Mouse (Mus musculus) hindbrain, embryonic 12.5 days (tissue): ENCODE results near the gene Zfp710. TPM values are rescaled to one million over a fixed set of nuclear protein-coding genes. Genes with fewer than 3 reads are reported as not detected.

Experiments used
- ATAC-seq: fragments of 200-750 bp; cut with Nextera tagmentation; 2 replicates; pipeline ENCODE4 v1.8.0; 2017; ENCODE audit warnings: moderate TSS enrichment; ENCODE audit not compliant: low FRiP score
- H3K27ac ChIP-seq: fragments of 300-500 bp; sonication (generic); 2 replicates; pipeline ENCODE4 v1.5.1; 2016; ENCODE audit warnings: mild to moderate bottlenecking
- H3K27me3 ChIP-seq: fragments of 300-500 bp; sonication (generic); 2 replicates; pipeline ENCODE4 v1.6.1; 2016; ENCODE audit warnings: mild to moderate bottlenecking
- H3K36me3 ChIP-seq: fragments of 300-500 bp; sonication (generic); 2 replicates; pipeline ENCODE4 v1.6.1; 2016; ENCODE audit warnings: mild to moderate bottlenecking
- H3K4me1 ChIP-seq: fragments of 300-500 bp; sonication (generic); 2 replicates; pipeline ENCODE4 v1.6.1; 2016
- H3K4me2 ChIP-seq: fragments of 300-500 bp; sonication (generic); replicated peaks from 2 replicates; pipeline ENCODE4 v1.6.1; 2016; ENCODE audit warnings: mild to moderate bottlenecking
- H3K4me3 ChIP-seq: fragments of 300-500 bp; sonication (generic); 2 replicates; pipeline ENCODE4 v1.5.1; 2016; ENCODE audit warnings: mild to moderate bottlenecking
- H3K9ac ChIP-seq: fragments of 300-500 bp; sonication (generic); 2 replicates; pipeline ENCODE4 v1.6.1; 2016; ENCODE audit warnings: mild to moderate bottlenecking, moderate library complexity
- H3K9me3 ChIP-seq: fragments of 300-500 bp; sonication (generic); replicated peaks from 2 replicates; pipeline ENCODE4 v1.6.1; 2016; ENCODE audit warnings: mild to moderate bottlenecking
- WGBS: fragments of 180-500 bp; shearing (Covaris S2); methylation state at CpG from one replicate; pipeline ENCODE4 v1.1.7; 2016; 5-methylcytosine and 5-hydroxymethylcytosine counted together
- polyA plus RNA-seq: library from polyadenylated mRNA; unstranded; fragments of >200 nt; fragmentation: Nextera tagmentation; extraction: Ambion mirVana; gene quantifications from 2 replicates; pipeline ENCODE4 v1.2.1, GENCODE M21; 2016

The Zfp710 gene
- polyA plus RNA-seq, 1 experiment from 2014 or later: 26.0 TPM

DNA sequence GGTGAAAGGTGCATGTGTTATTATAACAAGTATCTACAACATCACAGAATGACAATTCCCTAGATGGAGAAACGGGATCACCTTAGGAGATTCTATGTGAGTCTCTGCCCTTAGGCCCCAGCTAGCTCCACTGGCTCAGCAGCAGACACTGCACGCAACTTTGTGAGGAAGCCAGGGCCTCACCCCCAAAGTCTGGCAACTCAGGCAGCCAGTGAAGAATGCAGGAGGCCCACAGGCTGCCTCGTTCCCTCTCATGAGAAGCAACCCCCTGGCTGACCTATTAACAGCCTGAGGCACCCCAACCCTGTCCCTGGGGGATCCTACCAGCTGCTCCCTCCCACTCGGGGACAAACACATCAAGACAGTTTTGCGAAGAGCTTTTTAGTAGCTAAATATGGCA is 69.9 kb downstream of the Zfp710 start:
- Histone ChIP-seq H3K4me1 (peaks cover 6% of the 10 kb centered on the region), H3K4me3 (no peak overlapping the region), H3K27ac (no peak overlapping the region), H3K9me3 (no peaks in the 10 kb centered on the region), H3K4me2 (no peak overlapping the region), H3K27me3 (no peaks in the 10 kb centered on the region), H3K9ac (no peak overlapping the region), H3K36me3 (peaks cover 94% of the 10 kb centered on the region)
- ATAC-seq: no peak
- WGBS: 70% methylated on average over 5 of the region's 5 CpGs

DNA sequence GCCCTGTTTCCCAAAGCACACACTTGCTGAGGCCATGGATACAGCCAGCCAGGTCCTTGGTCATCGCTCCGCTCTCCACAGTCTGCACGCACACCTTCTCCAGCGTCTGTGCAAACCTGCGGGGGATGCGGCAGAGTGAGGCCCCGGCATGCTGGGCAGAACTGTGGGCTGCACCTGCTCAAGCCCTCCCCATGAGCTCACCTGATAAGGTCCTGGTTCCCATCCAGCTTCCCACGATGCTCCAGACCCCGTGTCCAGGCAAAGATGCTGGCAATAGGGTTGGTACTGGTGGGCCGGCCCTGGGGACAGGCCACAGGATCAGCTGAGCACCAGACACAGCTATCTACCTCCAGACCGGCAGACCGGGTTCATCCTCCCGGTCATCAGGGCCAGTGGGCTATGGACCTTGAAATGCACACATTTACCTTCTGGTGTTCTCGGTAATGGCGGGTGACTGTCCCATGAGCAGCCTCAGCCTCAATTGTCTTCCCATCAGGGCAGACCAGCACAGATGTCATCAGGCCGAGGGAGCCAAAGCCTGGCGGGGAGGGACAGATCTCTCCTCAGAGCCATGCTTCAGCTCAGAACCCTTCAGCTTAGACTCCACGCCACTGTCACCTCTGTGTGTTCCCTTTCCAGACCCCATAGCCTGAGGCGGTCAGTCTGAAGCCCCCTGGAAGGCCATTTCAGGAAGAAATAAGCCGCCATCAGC is 71.1 kb downstream of the Zfp710 start:
- H3K9ac ChIP-seq: no peak overlapping the region
- no peaks in the 10 kb centered on the region for H3K27me3 ChIP-seq
- no peaks in the 10 kb centered on the region for H3K9me3 ChIP-seq
- 90% methylated on average over 20 of the region's 20 CpGs for WGBS
- no peak overlapping the region for H3K4me2 ChIP-seq
- peaks cover 94% of the 10 kb centered on the region for H3K36me3 ChIP-seq
- no peak overlapping the region for H3K4me3 ChIP-seq
- H3K27ac ChIP-seq: 0 out of 2 replicates have a peak overlapping the region, but pooled peaks have one; percentile 7
- H3K4me1 ChIP-seq: peaks cover 6% of the 10 kb centered on the region
- no peak for ATAC-seq

DNA sequence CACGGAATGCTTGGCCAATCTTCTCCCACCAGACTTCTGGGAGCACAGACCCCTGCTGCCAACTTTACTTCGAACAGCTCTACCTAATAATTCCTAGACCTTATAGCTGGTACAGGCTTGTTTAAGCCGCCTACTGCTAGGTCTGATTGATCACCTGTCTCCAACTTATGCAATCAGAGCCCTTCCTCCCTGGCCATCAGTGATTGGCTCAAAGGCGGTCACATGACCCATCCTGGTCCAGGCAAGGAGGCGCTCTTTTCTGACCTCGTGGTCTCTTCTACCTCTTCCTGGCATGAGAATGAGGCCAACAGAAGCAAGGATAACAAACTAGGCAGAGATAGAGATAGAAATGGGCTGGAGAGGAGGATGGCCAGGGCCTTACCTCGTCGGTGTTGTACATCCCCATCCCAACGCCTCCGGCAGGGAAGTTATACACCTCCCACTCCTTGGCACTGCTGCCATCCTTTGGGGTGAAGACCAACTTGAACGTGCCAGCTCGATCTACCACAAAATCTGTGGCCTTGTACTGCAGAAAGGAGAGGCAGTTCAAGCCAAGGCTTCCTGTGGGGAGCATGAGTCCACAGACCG is 73.9 kb downstream of the Zfp710 start:
- WGBS: 95% methylated on average over 13 of the region's 13 CpGs
- H3K4me3 ChIP-seq: no peak overlapping the region

DNA sequence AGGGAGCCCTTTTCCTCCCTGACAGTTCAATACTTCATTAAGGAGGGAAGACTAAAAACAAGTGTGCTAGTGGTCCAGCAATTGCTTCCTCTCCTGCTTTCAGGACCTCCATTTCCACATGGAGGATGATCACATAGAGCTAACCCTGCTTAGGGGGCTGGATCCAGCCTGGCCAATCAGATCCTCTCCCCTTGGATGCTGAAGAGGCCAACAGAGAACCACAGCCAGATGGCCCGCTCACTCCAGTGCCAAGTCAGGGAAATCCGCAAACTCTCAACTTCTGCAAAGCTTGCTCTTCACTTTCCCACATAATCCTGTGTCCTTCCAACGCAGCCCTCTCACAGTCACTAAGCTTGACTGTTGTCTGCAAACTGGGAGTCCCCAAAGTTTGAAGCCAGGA is 78.7 kb downstream of the Zfp710 start:
- H3K9ac ChIP-seq: no peak overlapping the region
- H3K4me1 ChIP-seq: 0 out of 2 replicates have a peak, but pooled peaks cover 2% of the 10 kb centered on the region
- no peaks in the 10 kb centered on the region for H3K9me3 ChIP-seq
- 90% methylated on average over 3 of the region's 3 CpGs for WGBS
- H3K4me2 ChIP-seq: no peak overlapping the region
- H3K27me3 ChIP-seq: no peaks in the 10 kb centered on the region
- H3K36me3 ChIP-seq: peaks cover 53% of the 10 kb centered on the region
- H3K27ac ChIP-seq: no peak overlapping the region
- no peak overlapping the region for H3K4me3 ChIP-seq
- no peak for ATAC-seq

More for the DNA sequence above, 73.9 kb downstream of the Zfp710 start:
- peaks cover 96% of the 10 kb centered on the region for H3K36me3 ChIP-seq
- H3K4me2 ChIP-seq: no peak overlapping the region
- no peaks in the 10 kb centered on the region for H3K4me1 ChIP-seq
- no peak for ATAC-seq
- H3K9ac ChIP-seq: no peak overlapping the region
- H3K27me3 ChIP-seq: no peaks in the 10 kb centered on the region
- no peak overlapping the region for H3K27ac ChIP-seq
- no peaks in the 10 kb centered on the region for H3K9me3 ChIP-seq

DNA sequence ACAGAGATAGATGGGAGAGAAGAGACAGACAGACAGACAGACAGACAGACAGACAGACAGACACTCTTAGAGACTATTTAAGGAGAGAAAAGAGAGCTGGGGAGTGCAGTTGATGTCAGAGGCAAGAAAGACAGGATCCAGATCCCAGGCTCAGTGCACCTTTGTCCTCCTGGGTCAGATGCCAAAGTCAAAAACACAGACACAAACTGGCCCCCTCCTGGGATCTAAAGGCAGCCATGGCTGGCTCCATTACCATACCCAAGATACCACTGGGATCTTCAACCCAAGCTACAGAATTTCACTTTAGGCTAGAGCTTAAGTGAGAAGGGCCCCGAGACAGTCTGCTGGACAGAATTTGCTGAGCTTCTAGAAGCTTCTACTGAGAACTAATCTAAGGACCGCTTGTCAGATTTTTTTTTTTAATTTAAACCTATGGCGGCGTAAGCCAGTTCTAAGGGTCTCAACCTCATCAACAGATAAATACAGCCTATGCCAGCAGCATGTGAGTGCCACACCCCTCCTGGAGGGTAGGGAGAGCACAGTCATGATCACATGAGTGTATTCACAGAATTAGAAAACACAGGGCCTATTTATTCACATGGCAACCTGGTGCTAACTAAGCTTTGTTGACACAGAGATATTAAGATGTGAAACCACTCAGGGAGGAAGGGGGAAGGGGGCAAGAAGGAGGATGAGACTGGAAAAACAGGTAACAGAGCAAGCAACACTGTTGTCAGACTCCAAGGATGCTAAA is 81.2 kb downstream of the Zfp710 start:
- 95% methylated on average over 4 of the region's 4 CpGs for WGBS
- no peak overlapping the region for H3K27ac ChIP-seq
- H3K4me3 ChIP-seq: no peak overlapping the region
- no peaks in the 10 kb centered on the region for H3K9me3 ChIP-seq
- H3K27me3 ChIP-seq: no peaks in the 10 kb centered on the region
- H3K4me2 ChIP-seq: no peak overlapping the region
- H3K4me1 ChIP-seq: 0 out of 2 replicates have a peak, but pooled peaks cover 2% of the 10 kb centered on the region
- peaks cover 38% of the 10 kb centered on the region for H3K36me3 ChIP-seq
- ATAC-seq: no peak
- no peak overlapping the region for H3K9ac ChIP-seq

DNA sequence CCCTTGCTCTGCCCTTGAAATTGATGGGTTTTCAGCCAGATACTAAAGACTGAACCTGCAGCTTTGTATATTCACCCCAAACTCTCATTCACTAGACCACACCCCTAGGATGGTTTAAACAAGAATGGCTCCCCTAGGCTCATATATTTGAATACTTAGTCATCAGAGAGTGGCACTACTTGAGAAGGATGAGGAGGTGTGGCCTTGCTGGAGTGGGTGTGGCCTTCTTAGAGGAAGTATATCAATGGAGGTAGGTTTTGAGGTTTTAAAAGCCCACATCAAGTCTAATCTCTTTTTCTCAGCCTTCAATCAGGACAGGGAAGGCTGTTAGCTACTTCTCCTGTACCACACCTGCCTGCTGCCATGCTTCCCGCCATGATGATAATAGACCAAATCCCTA is 81.8 kb downstream of the Zfp710 start:
- 100% methylated on average over 1 of the region's 1 CpGs for WGBS

DNA sequence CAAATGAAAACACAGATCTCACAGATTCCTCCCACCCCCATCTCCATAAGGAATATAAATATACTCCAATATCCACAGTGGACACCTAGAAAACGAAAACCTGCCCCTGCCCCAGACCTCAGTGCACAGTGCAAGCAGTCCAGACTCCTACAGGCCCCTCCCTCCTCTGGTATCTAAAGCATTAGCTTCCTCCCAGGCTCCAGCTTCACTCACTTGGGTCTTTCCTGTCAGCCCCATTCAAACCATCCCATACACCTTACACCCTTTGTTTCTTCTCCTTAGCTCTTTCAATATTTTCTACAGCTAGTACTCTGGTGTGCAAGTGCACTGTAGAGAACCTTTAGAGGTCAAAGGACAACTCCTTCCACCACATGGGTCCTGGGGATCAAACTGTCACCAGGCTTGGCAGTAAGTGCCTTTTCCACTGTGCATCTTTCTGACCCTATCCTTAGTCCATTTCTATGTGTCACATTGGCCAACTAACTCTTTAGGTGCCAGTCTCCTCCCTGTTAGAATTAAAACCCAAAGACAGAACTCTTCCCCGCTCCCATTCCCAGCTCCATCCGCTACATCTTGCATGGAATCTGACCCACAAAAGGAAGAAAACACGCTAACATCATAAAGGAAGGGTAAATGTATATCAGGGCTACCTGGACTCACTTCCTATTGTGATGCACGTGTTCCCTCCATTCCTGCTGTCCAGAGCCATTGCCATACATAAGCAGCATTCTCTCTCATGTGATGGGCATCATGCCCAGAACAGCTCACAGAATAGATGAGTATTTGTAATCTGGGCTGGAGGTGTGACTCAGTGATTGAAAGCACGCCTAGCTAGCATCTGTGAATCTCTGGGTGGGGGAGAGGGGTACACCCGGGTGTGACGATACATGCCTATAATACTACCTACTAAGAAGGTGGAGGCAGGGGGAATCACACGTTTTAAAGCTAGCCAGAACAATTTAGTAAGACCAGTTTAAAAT is 86.7 kb downstream of the Zfp710 start:
- Histone ChIP-seq H3K27ac (0 out of 2 replicates have a peak overlapping the region, but pooled peaks have one; percentile 30), H3K36me3 (peaks cover 13% of the 10 kb centered on the region), H3K4me2 (0 out of 2 replicates have a peak overlapping the region, but pooled peaks have one; percentile 5), H3K4me1 (peaks cover 44% of the 10 kb centered on the region), H3K9ac (0 out of 2 replicates have a peak overlapping the region, but pooled peaks have one; percentile 15), H3K27me3 (no peaks in the 10 kb centered on the region), H3K4me3 (no peak overlapping the region), H3K9me3 (no peaks in the 10 kb centered on the region)
- ATAC-seq: no peak
- 84% methylated on average over 9 of the region's 9 CpGs for WGBS

More for the DNA sequence above, 81.8 kb downstream of the Zfp710 start:
- H3K4me2 ChIP-seq: no peak overlapping the region
- no peak overlapping the region for H3K4me3 ChIP-seq
- no peak overlapping the region for H3K27ac ChIP-seq
- H3K4me1 ChIP-seq: peaks cover 8% of the 10 kb centered on the region
- H3K36me3 ChIP-seq: peaks cover 32% of the 10 kb centered on the region
- ATAC-seq: no peak
- no peaks in the 10 kb centered on the region for H3K9me3 ChIP-seq
- no peaks in the 10 kb centered on the region for H3K27me3 ChIP-seq
- no peak overlapping the region for H3K9ac ChIP-seq

DNA sequence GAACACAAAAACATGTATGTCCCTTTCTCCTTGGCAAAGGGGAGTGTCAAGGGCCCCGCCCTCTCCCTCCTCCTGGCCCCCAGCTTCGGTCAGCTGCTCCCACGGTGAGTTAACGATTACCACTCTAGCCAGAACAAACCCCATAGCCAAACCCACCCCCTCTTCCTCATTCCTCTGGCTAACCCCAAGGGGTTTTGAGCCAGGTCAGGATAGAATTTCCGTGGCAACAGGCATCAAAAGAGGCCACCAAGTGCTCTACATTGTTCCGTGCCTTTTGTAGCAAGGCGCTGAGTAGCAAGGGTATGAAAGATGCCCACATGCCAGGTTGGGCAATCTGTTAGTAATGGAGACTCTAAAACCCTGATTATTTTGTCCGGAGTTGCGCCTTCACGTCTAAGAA is 89.4 kb downstream of the Zfp710 start:
- peak overlapping the region; percentile 94 for H3K9ac ChIP-seq
- ATAC-seq: no peak

DNA sequence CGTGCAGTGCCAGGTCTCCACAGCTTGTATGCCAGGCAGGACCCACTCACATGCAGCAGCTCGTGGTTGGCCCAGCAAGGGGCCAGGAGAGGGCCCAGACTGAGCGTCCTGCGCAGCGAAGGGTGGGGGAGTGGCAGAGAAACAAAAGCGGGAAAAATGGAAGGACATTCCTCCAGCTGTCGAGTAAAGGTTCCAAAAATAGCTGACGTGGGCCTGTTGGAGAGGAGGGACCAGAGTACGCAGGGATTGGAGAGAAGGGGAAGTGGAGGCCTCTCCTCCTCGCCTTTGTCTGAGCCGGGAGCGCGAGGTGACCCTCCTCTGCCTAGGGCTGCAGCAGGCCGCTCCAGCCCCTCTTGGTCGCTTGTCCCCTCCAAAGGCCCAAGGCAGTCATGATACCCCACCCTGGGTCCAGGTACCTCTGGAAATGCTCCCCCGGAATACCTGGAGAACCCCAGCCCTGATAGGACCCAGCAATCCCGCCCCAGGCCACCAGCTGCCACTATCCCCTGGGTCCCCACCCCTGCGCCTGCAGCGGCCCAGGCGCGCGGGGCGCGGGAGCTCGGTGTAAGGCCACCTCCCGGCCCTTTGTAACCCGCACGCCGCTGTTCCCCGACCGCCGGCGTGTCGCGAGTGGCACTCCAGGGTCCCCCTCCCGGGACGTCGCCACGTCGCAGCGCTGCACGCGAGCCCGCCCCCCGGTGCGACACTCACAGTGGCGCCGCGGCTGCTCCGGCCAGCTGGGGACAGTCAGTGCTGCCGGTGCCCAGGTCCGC is 90.0 kb downstream of the Zfp710 start:
- H3K4me3 ChIP-seq: peak overlapping the region; percentile 83
- H3K27ac ChIP-seq: peak overlapping the region; percentile 94
- WGBS: under 1% methylated on average over 51 of the region's 52 CpGs
- H3K36me3 ChIP-seq: peaks cover 4% of the 10 kb centered on the region; the same call in 1 of the 2 replicates
- H3K9ac ChIP-seq: peak overlapping the region; percentile 94
- H3K4me2 ChIP-seq: peak overlapping the region; percentile 84
- peaks cover 45% of the 10 kb centered on the region for H3K4me1 ChIP-seq
- ATAC-seq: peak; percentile 78
- H3K27me3 ChIP-seq: no peaks in the 10 kb centered on the region
- H3K9me3 ChIP-seq: no peaks in the 10 kb centered on the region

More for the DNA sequence above, 89.4 kb downstream of the Zfp710 start:
- no peaks in the 10 kb centered on the region for H3K9me3 ChIP-seq
- H3K27me3 ChIP-seq: no peaks in the 10 kb centered on the region
- H3K4me2 ChIP-seq: peak overlapping the region; percentile 84
- H3K4me1 ChIP-seq: peaks cover 45% of the 10 kb centered on the region
- peak overlapping the region; percentile 94 for H3K27ac ChIP-seq
- WGBS: 6% methylated on average over 10 of the region's 10 CpGs
- peak overlapping the region; percentile 83 for H3K4me3 ChIP-seq
- peaks cover 8% of the 10 kb centered on the region; the same call in 1 of the 2 replicates for H3K36me3 ChIP-seq

DNA sequence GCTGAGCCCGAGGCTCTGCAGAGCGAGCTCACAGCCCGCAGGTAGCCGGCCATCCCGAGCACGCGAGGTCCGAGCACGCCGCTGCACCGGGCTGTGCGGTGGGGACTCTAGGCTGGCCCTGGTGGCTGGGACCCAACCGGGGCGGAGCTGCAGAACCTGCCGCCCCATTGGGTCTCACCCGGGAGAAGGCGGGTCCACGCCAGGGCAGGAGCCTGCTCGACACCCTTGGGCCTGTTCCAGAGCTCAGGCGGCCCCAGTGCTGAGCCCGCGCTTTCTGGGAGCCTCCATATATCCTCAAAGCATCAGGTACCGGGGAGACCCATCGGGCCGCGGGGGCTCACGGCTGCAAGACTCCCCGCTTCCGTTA is 90.6 kb downstream of the Zfp710 start, which contains the start of gene Idh2:
Idh2 (minus strand) TSS at position 169 of the 367 bp plus-strand sequence.
- H3K36me3 ChIP-seq: no peaks in the 10 kb centered on the region
- ATAC-seq: peak; percentile 96
- under 1% methylated on average over 29 of the region's 29 CpGs for WGBS
- H3K4me2 ChIP-seq: peak within 1 kb of the TSS; percentile 84
- H3K4me1 ChIP-seq: peaks cover 45% of the 10 kb centered on the region
- H3K9me3 ChIP-seq: no peaks in the 10 kb centered on the region
- peak within 1 kb of the TSS; percentile 94 for H3K9ac ChIP-seq
- H3K4me3 ChIP-seq: peak within 1 kb of the TSS; percentile 83
- peak within 1 kb of the TSS; percentile 94 for H3K27ac ChIP-seq
- no peaks in the 10 kb centered on the region for H3K27me3 ChIP-seq

DNA sequence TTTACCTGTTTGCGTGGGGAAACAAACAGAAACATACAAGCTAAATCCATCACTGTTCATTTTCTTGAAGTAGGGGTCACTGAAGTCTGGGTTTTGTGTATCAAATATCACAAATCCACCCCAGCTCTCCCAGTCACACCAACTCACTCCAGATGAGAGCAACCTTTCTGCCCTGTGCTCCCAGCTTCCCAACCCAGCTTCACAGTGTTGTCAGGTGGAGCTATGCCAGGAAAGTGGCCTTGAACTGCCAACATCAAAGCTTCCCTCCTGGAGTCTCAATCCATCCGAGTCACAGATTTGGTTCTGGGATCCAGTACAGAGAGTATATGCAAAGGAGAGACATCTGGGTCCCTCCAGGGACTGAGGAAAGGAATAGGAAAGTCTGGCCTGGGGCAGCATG is 91.5 kb downstream of the Zfp710 start:
- no peaks in the 10 kb centered on the region for H3K27me3 ChIP-seq
- peaks cover 42% of the 10 kb centered on the region for H3K4me1 ChIP-seq
- no peak overlapping the region for H3K27ac ChIP-seq
- H3K4me3 ChIP-seq: no peak overlapping the region
- no peaks in the 10 kb centered on the region for H3K36me3 ChIP-seq
- H3K4me2 ChIP-seq: peak overlapping the region; percentile 84
- 78% methylated on average over 2 of the region's 2 CpGs for WGBS
- no peaks in the 10 kb centered on the region for H3K9me3 ChIP-seq
- no peak overlapping the region for H3K9ac ChIP-seq
- no peak for ATAC-seq
